Mouse (Mus musculus): ENCODE results near the gene Ggta1.

The Ggta1 gene

DNA sequence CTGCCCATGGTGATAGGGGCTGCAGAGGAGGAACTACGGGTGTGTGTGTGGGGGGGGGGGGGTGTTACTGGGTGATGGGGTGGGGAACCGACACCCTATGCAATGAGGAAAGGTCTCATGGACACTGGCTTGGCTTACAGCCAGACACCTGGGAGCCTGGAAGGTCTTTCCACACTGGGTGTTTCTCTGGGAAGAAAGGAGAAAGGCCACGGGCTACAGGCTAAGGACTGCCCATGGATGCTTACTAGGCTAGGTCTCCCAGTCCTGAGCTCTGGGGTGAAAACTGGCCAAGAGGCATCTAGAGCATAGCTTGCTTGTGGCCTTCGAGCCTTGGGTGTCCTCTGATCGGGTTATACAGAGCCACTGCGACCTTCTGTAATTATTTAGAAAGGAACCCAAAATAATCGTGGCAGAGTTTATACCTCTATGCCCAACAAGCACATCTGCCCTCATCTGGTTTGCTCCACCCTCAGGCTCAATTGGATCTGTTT lies at the start of gene Ggta1:
TSS of gene Ggta1 (minus strand) at position 441 of the 491 bp plus-strand sequence.
- no peak for DNase-seq

DNA sequence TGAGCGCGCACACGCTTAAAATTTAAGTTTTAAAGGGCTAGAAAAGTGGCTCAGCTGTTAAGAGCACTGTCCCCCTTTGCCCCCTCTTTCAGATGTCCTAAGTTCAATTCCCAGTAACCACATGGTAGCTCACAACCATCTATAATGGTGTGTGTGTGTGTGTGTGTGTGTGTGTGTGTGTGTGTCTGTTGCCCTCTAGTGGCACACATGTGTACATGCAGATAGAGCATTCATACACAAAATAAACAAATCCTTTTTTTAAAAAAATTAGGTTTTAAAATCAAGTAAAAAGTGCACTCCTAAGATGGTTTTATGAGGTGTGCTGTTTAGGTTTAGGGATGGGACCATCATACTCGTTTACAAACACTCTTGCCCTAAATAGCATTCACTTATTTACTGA lies 49.2 kb upstream of the Ggta1 start:
- no peak for DNase-seq

GRCm38 (mm10) chr2:35510920-35511319 lies 47.9 kb upstream of the Ggta1 start:
- no peak for DNase-seq

DNA sequence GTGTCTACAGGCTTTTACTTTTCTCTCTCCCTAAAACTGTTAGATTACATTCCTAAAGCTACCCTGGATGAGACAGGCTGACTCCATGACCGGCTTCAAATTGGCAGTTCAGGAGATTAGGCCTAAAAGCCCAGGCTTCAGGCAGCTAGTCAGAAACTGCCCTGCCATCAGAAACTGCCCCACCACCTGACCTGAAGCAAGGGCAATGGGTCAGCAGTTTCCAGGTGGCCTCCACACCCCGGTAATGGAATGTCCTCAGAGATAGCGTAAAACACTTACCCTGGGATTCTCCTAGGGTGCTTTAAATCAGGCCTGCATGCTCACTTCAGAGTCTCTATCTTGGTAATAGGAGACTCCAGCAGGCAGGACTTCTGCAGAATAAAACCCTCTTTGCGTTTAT lies 46.9 kb upstream of the Ggta1 start:
- DNase-seq: no peak

DNA sequence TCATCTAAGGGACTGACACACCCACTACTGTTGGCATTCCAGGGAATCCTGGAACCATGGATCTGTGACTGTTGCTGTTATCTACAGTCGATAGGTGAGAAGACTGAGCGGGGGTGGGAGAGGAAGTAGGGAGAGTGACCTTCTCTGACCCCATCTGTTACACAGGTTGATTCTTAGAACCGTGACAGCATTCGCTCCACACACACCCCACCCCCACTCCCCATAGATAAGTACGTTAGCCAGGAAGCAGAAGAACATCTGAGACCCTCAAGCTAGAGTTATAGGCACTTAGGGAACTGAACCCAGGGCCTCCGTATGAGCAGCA lies 46.3 kb upstream of the Ggta1 start:
- DNase-seq: no peak

DNA sequence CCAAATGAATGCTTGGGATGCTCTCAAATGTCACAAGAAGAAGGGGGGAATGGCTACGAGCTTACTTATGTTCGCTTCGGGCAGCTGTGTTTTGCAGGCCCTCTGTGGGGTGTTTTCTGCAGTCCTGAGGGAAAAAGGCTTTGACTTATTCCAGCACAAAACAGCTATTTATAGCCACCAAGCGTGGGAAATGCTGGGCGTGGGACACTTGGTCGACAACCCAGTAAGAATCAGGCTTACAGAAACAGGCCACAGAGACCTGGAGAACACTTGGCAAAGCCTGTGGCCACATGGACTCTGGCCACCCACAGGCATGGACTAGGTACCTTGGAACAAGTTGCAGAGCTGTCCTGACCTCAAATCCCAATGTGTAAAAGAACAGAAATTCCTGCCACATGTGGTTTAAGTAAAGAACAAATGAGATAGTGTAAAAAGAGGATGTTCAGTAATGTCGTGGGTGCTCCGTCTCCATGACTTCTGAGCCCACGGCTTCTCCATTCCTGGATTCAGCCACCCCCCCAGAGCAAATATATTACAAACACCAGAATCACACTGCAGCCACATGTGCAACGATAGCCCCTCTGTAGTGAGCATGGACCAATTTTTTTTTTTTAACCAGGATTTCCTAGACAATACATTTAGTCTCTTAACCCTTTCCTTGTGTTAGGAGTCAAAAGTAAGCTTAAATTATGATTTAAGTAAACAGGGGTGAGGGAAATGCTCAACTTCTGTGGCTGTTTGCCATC lies 45.7 kb upstream of the Ggta1 start:
- no peak for DNase-seq

DNA sequence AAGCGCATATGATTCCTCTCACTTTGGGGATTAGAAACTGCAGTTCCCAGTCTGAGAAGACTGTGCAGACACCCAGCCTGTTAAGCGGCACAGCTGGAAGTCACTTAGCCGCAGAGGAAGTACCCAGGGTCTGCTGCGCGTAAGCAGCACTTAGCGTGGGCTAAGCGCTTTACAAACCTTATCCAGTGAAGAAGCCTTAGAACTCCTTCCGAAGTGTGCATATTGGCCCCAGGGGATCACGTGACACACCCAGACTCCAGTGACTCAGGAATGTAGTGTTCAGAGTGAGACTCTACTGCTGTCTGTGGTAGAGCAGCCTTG lies 44.1 kb upstream of the Ggta1 start:
- no peak for DNase-seq

DNA sequence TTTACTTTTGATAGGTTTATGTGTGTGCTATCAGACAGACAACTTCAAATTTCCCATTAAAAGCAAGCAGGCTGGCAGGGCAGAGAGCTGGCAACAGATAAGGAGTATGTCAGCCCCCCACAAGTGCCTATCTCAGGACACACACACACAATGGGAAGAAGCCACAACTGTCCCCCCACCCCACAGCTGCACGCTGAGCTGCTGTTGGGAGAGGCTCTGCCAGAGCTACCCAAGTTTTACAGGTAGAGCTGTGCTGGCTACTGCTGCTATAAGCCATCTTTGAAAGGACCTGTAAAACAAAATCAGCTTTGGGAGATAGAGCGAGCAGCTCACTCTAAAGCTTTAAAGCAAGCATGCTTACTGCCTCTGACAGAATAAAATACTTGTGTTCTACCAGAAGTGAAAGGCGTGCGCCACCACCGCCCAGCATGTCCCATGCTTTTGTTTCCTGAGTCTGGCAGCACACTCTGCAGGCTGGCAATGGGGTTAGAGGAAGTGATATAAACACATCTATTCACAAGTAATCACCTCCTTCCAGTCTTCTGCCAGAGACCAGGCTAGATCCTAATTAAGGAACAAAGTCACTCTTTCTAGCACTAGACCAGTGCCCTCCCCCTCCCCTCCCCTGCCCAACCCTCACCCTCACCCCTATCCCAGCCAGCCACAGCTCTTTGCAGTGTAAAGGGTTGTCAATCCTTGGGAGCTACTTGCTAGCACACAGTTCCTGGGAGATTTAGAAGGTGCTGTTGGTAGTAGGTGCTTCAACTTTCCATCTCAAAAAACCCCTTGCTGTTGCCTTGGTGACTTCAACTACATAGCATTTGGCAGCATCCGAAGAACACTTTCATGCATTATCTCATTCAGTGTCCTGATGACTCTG lies 43.5 kb upstream of the Ggta1 start:
- DNase-seq: no peak

DNA sequence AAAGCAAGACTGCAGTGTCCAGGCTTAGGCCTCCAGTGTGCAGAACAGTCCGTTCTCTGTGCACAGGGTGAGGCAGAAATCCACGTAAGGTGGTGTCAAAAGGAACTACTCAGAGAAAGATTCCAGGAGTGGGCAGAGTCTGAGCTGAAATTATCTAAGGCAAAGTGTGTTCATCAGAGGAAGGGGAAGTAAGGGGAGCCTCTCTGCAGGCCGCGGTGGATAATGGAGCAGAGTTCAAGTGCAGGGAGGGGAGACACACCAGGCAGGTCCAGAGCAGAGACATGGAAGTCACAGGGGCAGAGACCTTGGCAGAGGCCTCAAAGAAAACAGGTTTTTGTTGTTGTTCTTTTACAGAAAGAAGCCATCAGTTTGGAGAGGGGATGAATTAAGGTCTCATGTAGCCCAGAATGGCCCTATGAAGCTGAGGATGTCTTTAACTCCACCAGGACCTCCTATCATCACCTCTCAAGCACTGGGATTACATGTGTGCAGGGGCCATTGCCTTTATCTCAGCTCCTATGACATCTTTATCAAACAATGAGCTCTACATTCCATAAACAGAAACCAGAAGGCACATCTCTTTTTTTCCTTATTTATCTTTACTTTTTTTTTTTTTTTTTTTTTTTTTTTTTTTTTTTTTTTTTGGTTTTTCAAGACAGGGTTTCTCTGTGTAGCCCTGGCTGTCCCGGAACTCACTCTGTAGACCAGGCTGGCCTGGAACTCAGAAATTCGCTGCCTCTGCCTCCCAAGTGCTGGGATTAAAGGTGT lies 42.7 kb upstream of the Ggta1 start:
- DNase-seq: no peak

- DNase-seq: no peak
Measured at GRCm38 (mm10) chr2:35504417-35504776, 41.4 kb upstream of the Ggta1 start.

- DNase-seq: no peak
Measured at GRCm38 (mm10) chr2:35503723-35504416, 40.8 kb upstream of the Ggta1 start.

GRCm38 (mm10) chr2:35503021-35503722 lies 40.1 kb upstream of the Ggta1 start:
- no peak for DNase-seq

DNA sequence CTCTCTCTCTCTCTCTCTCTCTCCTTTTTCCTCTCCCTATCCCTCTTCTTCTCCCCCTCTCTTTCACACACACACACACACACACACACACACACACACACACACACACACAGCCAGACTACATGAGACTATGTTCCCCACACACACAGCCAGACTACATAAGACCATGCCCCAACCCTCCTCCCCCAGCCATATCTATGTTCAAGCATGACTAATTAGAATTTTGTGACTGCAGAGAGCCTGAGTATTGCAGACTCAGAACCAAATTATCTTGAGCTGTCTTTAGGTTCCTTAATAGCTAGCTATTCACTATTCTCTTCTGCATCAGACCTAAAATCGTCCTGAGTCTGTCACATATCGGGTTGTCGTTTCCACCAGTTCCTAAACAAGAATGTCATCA lies 39.5 kb upstream of the Ggta1 start:
- no peak for DNase-seq

GRCm38 (mm10) chr2:35499474-35499873 lies 36.4 kb upstream of the Ggta1 start:
- DNase-seq: no peak

DNA sequence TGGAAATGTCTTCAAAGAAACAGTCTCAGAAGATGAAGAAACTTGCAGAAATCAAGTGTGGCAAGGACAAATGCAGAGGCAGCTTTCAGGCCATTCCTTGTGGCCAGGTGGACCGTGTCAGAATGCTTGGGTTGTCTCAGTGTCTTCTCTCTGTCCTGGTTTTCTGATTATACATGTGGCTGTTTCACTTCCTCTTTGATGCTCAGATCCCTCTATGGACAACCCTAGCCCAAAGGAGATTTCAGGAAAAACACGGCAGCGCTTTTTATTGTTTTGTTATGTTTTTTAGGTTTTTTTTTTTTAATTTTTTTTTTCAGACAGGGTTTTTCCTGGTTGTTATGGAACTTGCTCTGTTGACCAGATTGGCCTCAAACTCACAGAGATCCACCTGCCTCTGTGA lies 35.9 kb upstream of the Ggta1 start:
- no peak for DNase-seq

DNA sequence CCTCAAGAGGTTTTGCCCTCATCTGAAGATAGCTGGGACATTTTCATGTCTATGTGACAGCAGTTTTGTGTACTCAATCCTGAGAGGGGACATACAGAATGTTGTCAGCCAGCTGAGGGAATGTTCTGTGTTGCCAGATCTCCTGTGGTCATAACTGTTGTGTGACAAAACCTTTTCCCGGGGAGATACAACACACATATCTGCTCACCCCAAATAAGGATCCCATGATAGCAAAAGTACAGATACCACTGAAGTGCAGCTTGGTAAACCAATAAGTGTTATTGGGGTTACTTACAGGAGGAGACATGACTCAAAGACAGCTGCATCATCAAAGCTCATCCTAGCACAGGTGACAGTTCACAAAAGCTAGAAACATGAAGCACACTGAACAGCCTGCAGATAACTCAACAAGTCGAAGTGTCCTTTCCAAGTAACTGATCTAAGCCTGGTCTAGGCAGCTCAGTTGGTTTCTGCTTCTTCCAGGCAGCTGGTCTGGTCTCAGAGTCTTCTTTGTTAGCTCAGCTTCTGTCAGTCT lies 34.7 kb upstream of the Ggta1 start:
- DNase-seq: no peak

- DNase-seq: no peak
Measured at GRCm38 (mm10) chr2:35496279-35497013, 33.4 kb upstream of the Ggta1 start.

DNA sequence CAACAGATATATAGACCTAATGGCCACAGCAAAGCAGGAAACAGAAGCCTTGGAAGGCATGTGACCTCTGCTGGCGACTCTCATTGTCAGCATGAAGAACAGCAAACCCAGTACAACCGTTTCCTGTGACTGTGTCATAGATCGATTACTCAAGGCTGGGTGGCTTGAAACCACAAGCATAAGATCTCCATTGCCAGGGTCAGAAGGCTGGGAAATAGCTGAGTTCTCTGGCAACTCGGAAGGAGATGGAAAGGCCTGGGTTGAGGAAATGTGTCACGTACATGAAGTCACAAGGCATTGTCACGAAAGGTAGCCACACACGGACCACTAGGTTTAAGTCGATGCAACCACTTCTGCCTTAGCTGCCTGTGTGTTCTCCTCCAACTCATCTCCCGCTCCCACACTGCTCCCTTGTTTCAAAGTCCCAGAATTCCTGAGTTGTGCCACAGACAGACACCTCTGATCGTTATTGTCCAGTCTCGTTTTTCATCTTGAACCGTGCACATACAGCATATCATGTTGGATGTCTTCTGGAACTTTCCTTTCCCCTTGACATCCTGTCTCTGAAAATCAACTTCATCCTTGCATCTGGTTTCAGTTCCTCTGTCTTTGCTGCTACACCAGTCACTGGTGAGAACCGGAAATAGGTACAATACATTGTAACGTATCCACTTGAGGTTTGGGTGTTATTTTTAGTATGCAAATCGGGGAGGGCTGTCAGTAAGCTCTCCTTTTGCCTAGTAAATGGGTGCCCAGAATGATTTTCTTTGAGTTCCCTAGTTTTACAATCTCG lies 32.7 kb upstream of the Ggta1 start:
- DNase-seq: no peak

GRCm38 (mm10) chr2:35493566-35493965 lies 30.5 kb upstream of the Ggta1 start:
- no peak for DNase-seq

- DNase-seq: no peak
Measured at GRCm38 (mm10) chr2:35491151-35491550, 28.1 kb upstream of the Ggta1 start.
